Mouse (Mus musculus) cerebellum, adult 2 months (tissue): ENCODE data around the gene Ran.

Source experiments
- CTCF ChIP-seq: fragments of 200-500 bp; IDR thresholded peaks from 2 replicates; pipeline ENCODE4 v1.5.1; 2011; ENCODE audit warnings: low read depth, mild to moderate bottlenecking, control low read depth, low read length, moderate library complexity, borderline replicate concordance; ENCODE audit not compliant: insufficient read depth
- POLR2A ChIP-seq: fragments of 200-500 bp; IDR thresholded peaks from 2 replicates; pipeline ENCODE4 v1.6.1; 2011; ENCODE audit warnings: low read length, control low read depth, borderline replicate concordance; ENCODE audit not compliant: insufficient read depth

- TF ChIP-seq CTCF = no peak
- no peak for TF ChIP-seq POLR2A
Observed at GRCm38 (mm10) chr5:129015020-129015419, 4.8 kb upstream of the Ran start.
